Mouse (Mus musculus): ENCODE data around the gene Tbx5. TPM values are rescaled to one million over a fixed set of nuclear protein-coding genes. Genes with fewer than 3 reads are reported as not detected.

The Tbx5 gene
- polyA plus RNA-seq, 1 experiment from 2014 or later: 0.27 TPM

GRCm38 (mm10) chr5:119837861-119838260, 5.4 kb downstream of the Tbx5 start:
- peaks cover 6% of the 10 kb centered on the region; the same call in 1 of the 2 replicates for H3K4me1 ChIP-seq
- H3K4me2 ChIP-seq: no peak overlapping the region
- no peaks in the 10 kb centered on the region for H3K36me3 ChIP-seq
- H3K9ac ChIP-seq: no peak overlapping the region
- 15% methylated on average over 3 of the region's 3 CpGs for WGBS (ENCODE audit: insufficient replicate concordance)
- no peak overlapping the region for H3K27ac ChIP-seq
- ATAC-seq: no peak
- peaks cover 100% of the 10 kb centered on the region for H3K27me3 ChIP-seq (replicated peaks)
- no peak overlapping the region for H3K4me3 ChIP-seq
- no peaks in the 10 kb centered on the region for H3K9me3 ChIP-seq (replicated peaks)

DNA sequence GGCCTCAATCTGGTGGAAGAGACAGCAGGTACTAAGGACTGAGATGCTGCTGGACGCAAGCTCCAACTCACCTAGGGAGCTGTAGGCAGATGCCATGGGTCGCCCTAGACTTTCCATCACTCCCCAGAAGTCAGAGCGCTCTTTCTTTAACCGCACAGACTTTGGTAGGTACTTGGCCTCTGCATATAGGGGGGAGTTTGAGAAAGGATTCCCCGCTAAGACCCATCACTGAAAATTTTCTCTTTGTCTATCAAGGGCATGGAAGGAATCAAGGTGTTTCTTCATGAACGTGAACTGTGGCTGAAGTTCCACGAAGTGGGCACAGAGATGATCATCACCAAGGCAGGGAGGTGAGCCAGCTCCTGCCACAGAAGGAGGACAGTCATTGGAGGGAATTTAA, 6.0 kb downstream of the Tbx5 start:
- peaks cover 100% of the 10 kb centered on the region for H3K27me3 ChIP-seq (replicated peaks)

DNA sequence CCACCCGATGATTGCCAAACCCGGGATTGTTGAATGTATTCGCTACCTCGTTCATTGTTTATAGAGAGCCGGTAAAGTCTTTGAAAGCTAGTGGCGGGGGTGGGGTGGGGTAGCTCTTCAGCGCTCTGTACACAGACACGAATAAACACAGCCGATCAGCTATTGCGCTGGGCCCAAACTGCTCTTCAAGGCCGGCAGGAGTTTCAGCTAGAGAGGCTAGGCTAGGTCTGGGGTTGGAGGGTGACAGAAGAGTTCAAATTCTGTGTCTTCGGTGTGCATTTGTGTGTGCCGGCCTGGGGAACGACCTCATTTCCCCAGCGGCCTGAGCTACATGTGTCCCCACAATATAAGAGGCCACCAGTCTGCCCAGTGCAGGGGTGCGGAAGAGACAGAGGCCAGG, 6.7 kb downstream of the Tbx5 start:
- Histone ChIP-seq H3K9me3 (replicated peaks) (no peaks in the 10 kb centered on the region), H3K4me1 (peaks cover 6% of the 10 kb centered on the region; the same call in 1 of the 2 replicates), H3K27me3 (replicated peaks) (peaks cover 100% of the 10 kb centered on the region), H3K36me3 (no peaks in the 10 kb centered on the region), H3K9ac (no peak overlapping the region), H3K4me3 (no peak overlapping the region), H3K27ac (no peak overlapping the region), H3K4me2 (no peak overlapping the region)
- no peak for ATAC-seq
- WGBS (ENCODE audit: insufficient replicate concordance): 9% methylated on average over 16 of the region's 16 CpGs

More for the DNA sequence above, 6.0 kb downstream of the Tbx5 start:
- H3K9me3 ChIP-seq (replicated peaks): no peaks in the 10 kb centered on the region
- H3K4me2 ChIP-seq: no peak overlapping the region
- ATAC-seq: no peak
- no peak overlapping the region for H3K9ac ChIP-seq
- no peak overlapping the region for H3K27ac ChIP-seq
- no peaks in the 10 kb centered on the region for H3K36me3 ChIP-seq
- no peak overlapping the region for H3K4me3 ChIP-seq
- WGBS (ENCODE audit: insufficient replicate concordance): 20% methylated on average over 7 of the region's 7 CpGs
- H3K4me1 ChIP-seq: peaks cover 6% of the 10 kb centered on the region; the same call in 1 of the 2 replicates

DNA sequence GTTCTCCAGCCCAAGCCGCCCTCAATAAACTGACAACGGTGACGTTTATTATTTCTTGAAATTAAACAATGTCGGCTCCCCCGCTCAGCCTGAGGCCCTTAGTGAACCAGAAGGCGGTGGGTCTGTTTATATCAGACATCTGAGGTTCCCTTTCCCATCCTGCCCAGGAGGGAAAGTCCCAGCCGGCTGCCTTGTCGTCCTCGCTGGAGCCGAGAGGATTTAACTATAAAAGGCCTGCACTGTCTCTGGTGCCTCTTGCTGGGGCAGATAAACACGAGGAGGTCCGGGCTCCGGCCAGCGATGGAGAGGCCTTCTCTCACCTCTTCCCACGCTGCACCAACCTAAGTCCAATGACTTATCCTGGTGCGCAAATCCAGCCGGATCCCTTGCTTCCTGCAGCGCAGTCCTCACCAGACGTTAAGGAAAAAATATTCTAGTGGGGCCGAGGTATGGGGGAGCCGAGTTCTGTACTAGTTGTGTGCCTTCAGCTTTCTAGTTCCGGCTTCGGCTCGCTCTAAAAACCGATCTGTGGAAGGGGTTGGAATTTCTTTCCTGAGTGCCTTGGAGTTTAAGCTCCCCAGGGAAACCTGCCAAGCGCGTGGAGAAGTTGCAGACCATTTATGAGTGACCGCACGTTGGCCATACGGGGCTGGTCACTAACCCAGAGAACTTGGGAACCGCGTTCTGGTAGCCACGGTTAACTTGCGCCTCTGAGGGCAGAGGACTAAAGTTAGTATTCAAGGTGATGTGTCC, 7.3 kb downstream of the Tbx5 start:
- WGBS (ENCODE audit: insufficient replicate concordance): 4% methylated on average over 34 of the region's 34 CpGs
- Histone ChIP-seq H3K4me1 (peaks cover 6% of the 10 kb centered on the region; the same call in 1 of the 2 replicates), H3K9ac (no peak overlapping the region), H3K27me3 (replicated peaks) (peaks cover 100% of the 10 kb centered on the region), H3K9me3 (replicated peaks) (no peaks in the 10 kb centered on the region), H3K36me3 (no peaks in the 10 kb centered on the region), H3K4me3 (no peak overlapping the region), H3K27ac (no peak overlapping the region), H3K4me2 (no peak overlapping the region)
- ATAC-seq: no peak

DNA sequence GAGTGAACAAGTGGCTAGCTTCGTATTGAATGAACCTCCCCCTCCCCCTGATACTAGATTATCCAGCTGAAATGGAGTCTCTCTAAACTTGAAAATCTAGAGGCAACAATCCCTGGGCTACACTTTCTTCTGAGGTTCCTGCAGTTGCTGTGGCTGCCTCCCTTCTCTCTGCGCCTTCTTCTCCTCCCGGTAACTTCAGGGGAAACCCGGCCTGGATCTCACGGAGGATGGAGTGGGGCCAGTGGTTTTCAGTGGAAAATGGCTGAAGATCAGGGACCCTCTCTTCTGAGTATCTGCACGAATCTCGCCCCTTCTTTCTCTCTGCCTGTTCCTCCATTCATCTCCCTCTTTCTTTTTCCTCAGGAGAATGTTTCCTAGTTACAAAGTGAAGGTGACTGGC, 7.9 kb downstream of the Tbx5 start:
- Histone ChIP-seq H3K4me3 (no peak overlapping the region), H3K4me1 (peaks cover 6% of the 10 kb centered on the region; the same call in 1 of the 2 replicates), H3K36me3 (no peaks in the 10 kb centered on the region), H3K27ac (no peak overlapping the region), H3K27me3 (replicated peaks) (peaks cover 100% of the 10 kb centered on the region), H3K9me3 (replicated peaks) (no peaks in the 10 kb centered on the region), H3K9ac (no peak overlapping the region), H3K4me2 (no peak overlapping the region)
- ATAC-seq: no peak
- 7% methylated on average over 7 of the region's 7 CpGs for WGBS (ENCODE audit: insufficient replicate concordance)

- 9% methylated on average over 26 of the region's 26 CpGs for WGBS (ENCODE audit: insufficient replicate concordance)
- Histone ChIP-seq H3K36me3 (no peaks in the 10 kb centered on the region), H3K27ac (no peak overlapping the region), H3K4me1 (0 out of 2 replicates have a peak, but pooled peaks cover under 1% of the 10 kb centered on the region), H3K9ac (no peak overlapping the region), H3K4me2 (no peak overlapping the region), H3K9me3 (replicated peaks) (no peaks in the 10 kb centered on the region), H3K4me3 (no peak overlapping the region), H3K27me3 (replicated peaks) (peaks cover 99% of the 10 kb centered on the region)
- no peak for ATAC-seq
Observed at GRCm38 (mm10) chr5:119841634-119842420, 9.4 kb downstream of the Tbx5 start.

DNA sequence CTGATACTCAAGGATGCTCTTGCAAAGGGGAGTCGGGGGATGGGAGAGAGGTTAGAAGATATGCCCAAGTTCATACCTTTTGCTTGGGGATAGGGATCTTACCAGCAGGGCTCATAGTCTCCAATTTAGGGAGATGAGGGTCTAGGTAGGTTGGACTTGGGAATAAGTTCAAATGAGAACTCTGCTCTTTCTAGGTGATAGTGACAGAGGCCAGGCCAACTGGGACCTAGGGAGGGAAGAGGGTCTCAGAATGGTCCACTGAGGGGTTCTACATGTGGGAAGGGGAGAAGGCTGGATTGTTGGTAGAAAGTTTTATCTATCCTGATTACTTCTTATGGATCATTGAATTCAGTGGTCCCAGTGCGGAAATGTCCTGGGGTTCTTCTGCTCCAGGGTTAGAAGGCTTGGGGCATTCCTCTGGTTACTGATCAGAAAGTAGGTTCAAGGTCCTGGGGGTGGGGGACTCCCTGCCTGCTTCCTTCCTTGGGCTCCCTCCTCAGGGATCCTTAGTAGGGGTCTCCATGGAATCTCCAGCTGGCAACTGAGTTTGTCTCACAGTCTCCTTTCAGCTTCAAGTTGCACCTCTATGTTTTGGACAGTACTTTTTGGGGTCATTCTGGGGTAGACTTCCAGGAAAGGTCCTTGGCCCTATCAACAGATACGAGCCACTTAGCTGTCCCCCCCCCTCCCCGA, 10.4 kb downstream of the Tbx5 start:
- Histone ChIP-seq H3K27me3 (replicated peaks) (peaks cover 99% of the 10 kb centered on the region), H3K4me2 (no peak overlapping the region), H3K36me3 (no peaks in the 10 kb centered on the region), H3K4me3 (no peak overlapping the region), H3K9me3 (replicated peaks) (no peaks in the 10 kb centered on the region), H3K27ac (no peak overlapping the region), H3K9ac (no peak overlapping the region), H3K4me1 (no peaks in the 10 kb centered on the region)
- ATAC-seq: no peak
- 18% methylated on average over 4 of the region's 4 CpGs for WGBS (ENCODE audit: insufficient replicate concordance)

DNA sequence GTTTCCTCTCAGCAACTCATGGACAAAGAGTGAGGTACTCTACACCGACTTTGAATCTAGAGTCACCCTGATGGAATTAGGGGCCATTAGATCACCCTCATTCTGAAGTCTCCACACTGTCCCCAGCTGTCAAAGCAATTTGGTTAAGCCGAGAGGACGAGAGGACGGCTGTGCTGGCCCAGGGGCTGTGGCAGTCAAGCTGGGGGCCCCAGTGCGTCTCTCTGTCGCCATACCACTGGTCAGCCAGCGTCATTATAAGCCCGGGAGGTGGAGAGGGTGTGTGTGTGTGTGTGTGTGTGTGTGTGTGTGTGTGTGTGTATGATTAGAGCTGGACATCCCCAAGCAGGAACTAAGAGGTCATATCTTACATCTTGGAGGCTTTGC, 10.9 kb downstream of the Tbx5 start:
- no peak overlapping the region for H3K4me3 ChIP-seq
- H3K27ac ChIP-seq: no peak overlapping the region
- H3K27me3 ChIP-seq (replicated peaks): peaks cover 98% of the 10 kb centered on the region

DNA sequence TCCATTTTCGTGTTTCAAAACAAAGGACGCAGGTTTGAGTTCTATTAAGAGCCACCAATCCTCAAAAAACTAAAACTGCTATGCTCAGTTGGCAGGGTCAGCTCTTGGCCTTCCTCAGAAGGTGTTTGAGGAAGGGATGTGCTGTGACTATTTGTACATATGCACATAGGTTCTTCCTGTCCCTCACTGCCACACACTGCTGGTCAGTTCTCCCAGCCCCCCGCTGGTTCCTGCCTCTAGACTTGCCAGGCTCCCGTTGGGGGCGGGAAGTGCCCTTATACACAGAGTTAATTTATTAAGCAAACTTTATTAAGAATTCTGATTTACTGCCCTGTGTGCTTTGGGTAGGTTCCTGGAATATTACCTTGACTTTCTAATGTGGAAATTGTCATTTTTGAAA, 11.9 kb downstream of the Tbx5 start:
- no peaks in the 10 kb centered on the region for H3K36me3 ChIP-seq
- no peak for ATAC-seq
- H3K4me2 ChIP-seq: no peak overlapping the region
- no peak overlapping the region for H3K27ac ChIP-seq
- no peak overlapping the region for H3K4me3 ChIP-seq
- H3K9me3 ChIP-seq (replicated peaks): no peaks in the 10 kb centered on the region
- no peak overlapping the region for H3K9ac ChIP-seq
- H3K27me3 ChIP-seq (replicated peaks): peaks cover 93% of the 10 kb centered on the region
- WGBS (ENCODE audit: insufficient replicate concordance): 9% methylated on average over 5 of the region's 5 CpGs
- H3K4me1 ChIP-seq: no peaks in the 10 kb centered on the region

More for the DNA sequence above, 10.9 kb downstream of the Tbx5 start:
- no peaks in the 10 kb centered on the region for H3K9me3 ChIP-seq (replicated peaks)
- H3K9ac ChIP-seq: no peak overlapping the region
- WGBS (ENCODE audit: insufficient replicate concordance): 4% methylated on average over 8 of the region's 8 CpGs
- H3K36me3 ChIP-seq: no peaks in the 10 kb centered on the region
- ATAC-seq: no peak
- no peaks in the 10 kb centered on the region for H3K4me1 ChIP-seq
- H3K4me2 ChIP-seq: no peak overlapping the region

DNA sequence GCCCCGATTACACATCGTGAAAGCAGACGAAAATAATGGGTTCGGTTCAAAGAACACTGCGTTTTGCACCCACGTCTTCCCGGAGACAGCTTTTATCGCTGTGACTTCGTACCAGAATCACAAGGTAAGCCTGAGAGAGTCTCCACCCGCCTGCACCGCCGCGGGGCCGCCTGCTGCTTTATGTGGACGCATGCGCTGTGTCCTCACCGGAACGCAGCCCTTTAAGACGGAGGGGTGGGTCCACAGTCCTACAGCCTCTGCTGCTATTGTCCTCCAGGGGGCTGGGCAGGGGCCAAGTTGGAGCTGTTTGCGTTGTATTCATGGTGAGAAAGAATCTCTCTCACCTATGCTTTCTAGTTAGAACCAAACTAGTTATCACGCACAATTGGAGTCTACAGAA, 12.5 kb downstream of the Tbx5 start:
- Histone ChIP-seq H3K27ac (no peak overlapping the region), H3K4me2 (peak overlapping the region; percentile 28), H3K4me1 (no peaks in the 10 kb centered on the region), H3K27me3 (replicated peaks) (peaks cover 87% of the 10 kb centered on the region), H3K9ac (no peak overlapping the region), H3K4me3 (no peak overlapping the region), H3K9me3 (replicated peaks) (no peaks in the 10 kb centered on the region), H3K36me3 (no peaks in the 10 kb centered on the region)
- 3% methylated on average over 21 of the region's 21 CpGs for WGBS (ENCODE audit: insufficient replicate concordance)
- no peak for ATAC-seq

- WGBS (ENCODE audit: insufficient replicate concordance): 20% methylated on average over 4 of the region's 4 CpGs
- no peaks in the 10 kb centered on the region for H3K36me3 ChIP-seq
- peaks cover 29% of the 10 kb centered on the region for H3K27me3 ChIP-seq (replicated peaks)
- no peak overlapping the region for H3K27ac ChIP-seq
- H3K4me3 ChIP-seq: no peak overlapping the region
- H3K4me2 ChIP-seq: no peak overlapping the region
- no peak overlapping the region for H3K9ac ChIP-seq
- H3K9me3 ChIP-seq (replicated peaks): no peaks in the 10 kb centered on the region
- no peak for ATAC-seq
- H3K4me1 ChIP-seq: peaks cover 8% of the 10 kb centered on the region; the same call in 1 of the 2 replicates
Observed at GRCm38 (mm10) chr5:119857052-119857451, 24.6 kb downstream of the Tbx5 start.

GRCm38 (mm10) chr5:119861301-119861700, 28.8 kb downstream of the Tbx5 start:
- Histone ChIP-seq H3K36me3 (no peaks in the 10 kb centered on the region), H3K4me2 (no peak overlapping the region), H3K4me1 (peaks cover 4% of the 10 kb centered on the region; the same call in 1 of the 2 replicates), H3K27ac (no peak overlapping the region), H3K4me3 (no peak overlapping the region), H3K9ac (no peak overlapping the region), H3K27me3 (replicated peaks) (peaks cover 27% of the 10 kb centered on the region), H3K9me3 (replicated peaks) (no peaks in the 10 kb centered on the region)
- WGBS (ENCODE audit: insufficient replicate concordance): 50% methylated on average over 5 of the region's 5 CpGs
- no peak for ATAC-seq
